Mouse (Mus musculus): ENCODE results near the gene D5Ertd579e. TPM values are rescaled to one million over a fixed set of nuclear protein-coding genes. Genes with fewer than 3 reads are reported as not detected.

Gene D5Ertd579e
- total and polyA plus RNA-seq, 2 experiments from 2014 or later: 32.2 to 56.2 TPM

DNA sequence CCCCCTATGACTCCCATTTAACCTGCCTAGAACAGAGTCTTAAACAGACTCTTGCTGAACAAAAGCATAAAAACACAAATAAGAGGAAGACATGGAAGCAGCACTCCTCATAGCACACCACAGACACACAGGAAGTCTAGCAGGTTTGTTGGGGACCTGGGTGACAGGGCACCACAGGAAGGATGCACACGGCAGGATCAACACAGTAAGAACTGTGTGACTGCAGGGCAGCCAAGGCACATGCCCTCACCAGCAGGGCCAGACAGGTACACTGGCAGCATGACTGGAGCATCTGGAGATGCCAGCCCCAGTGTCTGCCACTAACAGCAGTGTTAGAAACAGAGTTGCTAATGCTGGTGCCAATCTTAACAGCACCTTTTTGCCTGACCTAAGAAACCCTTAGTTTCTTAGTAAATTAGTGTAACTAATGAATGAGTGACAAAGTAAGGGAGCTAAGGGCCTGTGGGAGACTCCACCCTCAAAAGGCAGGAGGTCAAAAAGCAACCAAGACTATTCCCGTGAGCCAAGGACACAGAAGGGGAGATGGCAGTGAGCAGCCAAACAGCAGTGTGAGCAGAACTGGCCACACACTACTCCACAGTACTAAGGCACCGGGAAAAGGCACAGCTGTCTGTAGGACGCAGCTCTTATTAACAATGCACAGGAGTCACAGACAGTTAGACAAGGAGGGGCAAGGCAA is 125.1 kb downstream of the D5Ertd579e start:
- no peak for DNase-seq (ENCODE audit: low spot score)
- no peak overlapping the region for H3K27ac ChIP-seq
- H3K36me3 ChIP-seq (ENCODE audit: insufficient read depth, low read length): peaks cover 4% of the 10 kb centered on the region; the same call in 1 of the 2 replicates
- no peaks in the 10 kb centered on the region for H3K9me3 ChIP-seq (ENCODE audit: low read length)
- no peak overlapping the region for H3K4me3 ChIP-seq (ENCODE audit: low read length)
- no peaks in the 10 kb centered on the region; the same call in 1 of the 2 replicates for H3K4me1 ChIP-seq (ENCODE audit: insufficient read depth, low read length)
- WGBS: 86% methylated on average over 4 of the region's 4 CpGs
- no peak overlapping the region for H3K9ac ChIP-seq (replicated peaks; ENCODE audit: low read length)
- H3K4me2 ChIP-seq (ENCODE audit: low read depth, low read length): no peak overlapping the region
- TF ChIP-seq CTCF (IDR thresholded peaks at IDR 0.05; ENCODE audit: low read depth): no peak
- no peak for ATAC-seq
- no peaks in the 10 kb centered on the region for H3K27me3 ChIP-seq (ENCODE audit: insufficient read depth, low read length)

GRCm38 (mm10) chr5:36570098-36570497 is 125.7 kb downstream of the D5Ertd579e start:
- ATAC-seq: no peak
- Histone ChIP-seq H3K36me3 (ENCODE audit: insufficient read depth, low read length) (peaks cover 4% of the 10 kb centered on the region; the same call in 1 of the 2 replicates), H3K9me3 (ENCODE audit: low read length) (no peaks in the 10 kb centered on the region), H3K9ac (replicated peaks; ENCODE audit: low read length) (no peak overlapping the region), H3K4me1 (ENCODE audit: insufficient read depth, low read length) (no peaks in the 10 kb centered on the region; the same call in 1 of the 2 replicates), H3K4me3 (ENCODE audit: low read length) (no peak overlapping the region), H3K27ac (no peak overlapping the region), H3K27me3 (ENCODE audit: insufficient read depth, low read length) (no peaks in the 10 kb centered on the region), H3K4me2 (ENCODE audit: low read depth, low read length) (no peak overlapping the region)
- DNase-seq (ENCODE audit: low spot score): no peak
- WGBS: 92% methylated on average over 7 of the region's 7 CpGs
- no peak for TF ChIP-seq CTCF (IDR thresholded peaks at IDR 0.05; ENCODE audit: low read depth)

GRCm38 (mm10) chr5:36568118-36568517 is 127.7 kb downstream of the D5Ertd579e start:
- H3K4me2 ChIP-seq (ENCODE audit: low read depth, low read length): no peak overlapping the region

GRCm38 (mm10) chr5:36567627-36568026 is 128.2 kb downstream of the D5Ertd579e start:
- H3K36me3 ChIP-seq (ENCODE audit: insufficient read depth, low read length): peaks cover 4% of the 10 kb centered on the region; the same call in 1 of the 2 replicates
- no peak overlapping the region for H3K27ac ChIP-seq
- no peak overlapping the region for H3K9ac ChIP-seq (replicated peaks; ENCODE audit: low read length)
- no peak overlapping the region for H3K4me3 ChIP-seq (ENCODE audit: low read length)
- H3K9me3 ChIP-seq (ENCODE audit: low read length): no peaks in the 10 kb centered on the region
- TF ChIP-seq CTCF (IDR thresholded peaks at IDR 0.05; ENCODE audit: low read depth): no peak
- 64% methylated on average over 2 of the region's 2 CpGs for WGBS
- DNase-seq (ENCODE audit: low spot score) (no peak), ATAC-seq (no peak)
- H3K4me2 ChIP-seq (ENCODE audit: low read depth, low read length): no peak overlapping the region
- no peaks in the 10 kb centered on the region for H3K27me3 ChIP-seq (ENCODE audit: insufficient read depth, low read length)
- no peaks in the 10 kb centered on the region for H3K4me1 ChIP-seq (ENCODE audit: insufficient read depth, low read length)

More at GRCm38 (mm10) chr5:36568118-36568517, 127.7 kb downstream of the D5Ertd579e start:
- H3K27me3 ChIP-seq (ENCODE audit: insufficient read depth, low read length): no peaks in the 10 kb centered on the region
- WGBS: 88% methylated on average over 4 of the region's 4 CpGs
- H3K4me3 ChIP-seq (ENCODE audit: low read length): no peak overlapping the region
- H3K36me3 ChIP-seq (ENCODE audit: insufficient read depth, low read length): peaks cover 4% of the 10 kb centered on the region; the same call in 1 of the 2 replicates
- ATAC-seq (no peak), DNase-seq (ENCODE audit: low spot score) (no peak)
- no peaks in the 10 kb centered on the region for H3K9me3 ChIP-seq (ENCODE audit: low read length)
- no peak for TF ChIP-seq CTCF (IDR thresholded peaks at IDR 0.05; ENCODE audit: low read depth)
- H3K27ac ChIP-seq: no peak overlapping the region
- H3K9ac ChIP-seq (replicated peaks; ENCODE audit: low read length): no peak overlapping the region
- H3K4me1 ChIP-seq (ENCODE audit: insufficient read depth, low read length): no peaks in the 10 kb centered on the region

- Histone ChIP-seq H3K4me2 (ENCODE audit: low read depth, low read length) (no peak overlapping the region), H3K36me3 (ENCODE audit: insufficient read depth, low read length) (no peaks in the 10 kb centered on the region), H3K9me3 (ENCODE audit: low read length) (no peaks in the 10 kb centered on the region), H3K4me3 (ENCODE audit: low read length) (no peak overlapping the region), H3K4me1 (ENCODE audit: insufficient read depth, low read length) (no peaks in the 10 kb centered on the region), H3K27me3 (ENCODE audit: insufficient read depth, low read length) (no peaks in the 10 kb centered on the region), H3K9ac (replicated peaks; ENCODE audit: low read length) (no peak overlapping the region), H3K27ac (no peak overlapping the region)
- no peak for DNase-seq (ENCODE audit: low spot score)
- no peak for TF ChIP-seq CTCF (IDR thresholded peaks at IDR 0.05; ENCODE audit: low read depth)
- WGBS: 85% methylated on average over 9 of the region's 9 CpGs
- ATAC-seq: no peak
Measured at GRCm38 (mm10) chr5:36564530-36564929, 131.3 kb downstream of the D5Ertd579e start.

DNA sequence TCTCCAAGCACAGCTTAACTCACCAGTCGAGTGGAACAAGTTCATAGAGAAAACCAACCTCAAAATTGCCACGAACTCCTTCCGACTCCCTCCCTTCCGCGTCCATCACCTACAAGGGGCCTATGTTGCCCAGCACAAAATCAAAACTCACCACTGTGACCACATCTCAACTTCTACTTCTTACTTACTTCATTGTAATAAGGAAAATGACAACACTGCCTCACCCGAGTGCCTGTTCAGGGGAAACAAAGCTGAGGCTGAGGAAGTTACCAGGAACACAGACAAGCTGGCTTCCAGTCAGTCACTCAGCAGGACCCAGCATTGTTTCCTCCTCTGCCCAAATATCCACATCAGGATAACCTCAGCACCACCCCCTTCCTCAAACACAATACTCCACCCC is 132.1 kb downstream of the D5Ertd579e start:
- Histone ChIP-seq H3K4me3 (ENCODE audit: low read length) (no peak overlapping the region), H3K4me1 (ENCODE audit: insufficient read depth, low read length) (no peaks in the 10 kb centered on the region), H3K9ac (replicated peaks; ENCODE audit: low read length) (no peak overlapping the region), H3K36me3 (ENCODE audit: insufficient read depth, low read length) (no peaks in the 10 kb centered on the region), H3K9me3 (ENCODE audit: low read length) (no peaks in the 10 kb centered on the region), H3K4me2 (ENCODE audit: low read depth, low read length) (no peak overlapping the region), H3K27ac (no peak overlapping the region), H3K27me3 (ENCODE audit: insufficient read depth, low read length) (no peaks in the 10 kb centered on the region)
- no peak for DNase-seq (ENCODE audit: low spot score)
- WGBS: 74% methylated on average over 6 of the region's 6 CpGs
- TF ChIP-seq CTCF (IDR thresholded peaks at IDR 0.05; ENCODE audit: low read depth): no peak
- no peak for ATAC-seq

- Histone ChIP-seq H3K9me3 (ENCODE audit: low read length) (no peaks in the 10 kb centered on the region), H3K4me1 (ENCODE audit: insufficient read depth, low read length) (no peaks in the 10 kb centered on the region), H3K4me2 (ENCODE audit: low read depth, low read length) (no peak overlapping the region), H3K36me3 (ENCODE audit: insufficient read depth, low read length) (no peaks in the 10 kb centered on the region), H3K4me3 (ENCODE audit: low read length) (no peak overlapping the region), H3K27ac (no peak overlapping the region), H3K9ac (replicated peaks; ENCODE audit: low read length) (no peak overlapping the region), H3K27me3 (ENCODE audit: insufficient read depth, low read length) (no peaks in the 10 kb centered on the region)
- DNase-seq (ENCODE audit: low spot score) (no peak), ATAC-seq (no peak)
- WGBS: 87% methylated on average over 10 of the region's 10 CpGs
- TF ChIP-seq CTCF (IDR thresholded peaks at IDR 0.05; ENCODE audit: low read depth): no peak
Measured at GRCm38 (mm10) chr5:36562791-36563445, 132.9 kb downstream of the D5Ertd579e start.
